Mouse (Mus musculus): ENCODE data around the gene Padi1.

The Padi1 gene

GRCm38 (mm10) chr4:140776623-140777022 lies 69.0 kb downstream of the Padi1 start:
- DNase-seq: no peak

GRCm38 (mm10) chr4:140775876-140776275 lies 69.7 kb downstream of the Padi1 start:
- DNase-seq: peak; percentile 63 to 74

DNA sequence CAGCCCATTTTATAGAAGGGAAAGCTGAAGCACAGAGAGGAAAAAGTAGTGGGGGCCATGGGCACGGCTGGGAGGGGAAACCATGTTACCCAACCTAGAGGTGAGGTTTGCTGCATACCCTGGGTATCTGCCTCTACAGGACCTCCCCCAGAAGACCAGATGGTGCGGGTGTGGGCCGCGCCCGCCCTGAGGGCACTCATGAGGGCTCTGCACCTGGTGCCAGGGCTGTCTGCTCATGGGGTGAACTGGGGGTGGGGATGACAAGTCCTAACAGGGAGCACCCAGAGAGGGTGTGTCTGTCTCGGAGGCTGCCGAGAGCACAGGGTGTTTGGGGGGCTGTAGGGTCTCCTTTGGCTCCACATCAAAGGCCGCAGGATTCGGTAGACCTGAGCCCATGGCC lies 70.7 kb downstream of the Padi1 start:
- peak; percentile 73 to 82 for DNase-seq

DNA sequence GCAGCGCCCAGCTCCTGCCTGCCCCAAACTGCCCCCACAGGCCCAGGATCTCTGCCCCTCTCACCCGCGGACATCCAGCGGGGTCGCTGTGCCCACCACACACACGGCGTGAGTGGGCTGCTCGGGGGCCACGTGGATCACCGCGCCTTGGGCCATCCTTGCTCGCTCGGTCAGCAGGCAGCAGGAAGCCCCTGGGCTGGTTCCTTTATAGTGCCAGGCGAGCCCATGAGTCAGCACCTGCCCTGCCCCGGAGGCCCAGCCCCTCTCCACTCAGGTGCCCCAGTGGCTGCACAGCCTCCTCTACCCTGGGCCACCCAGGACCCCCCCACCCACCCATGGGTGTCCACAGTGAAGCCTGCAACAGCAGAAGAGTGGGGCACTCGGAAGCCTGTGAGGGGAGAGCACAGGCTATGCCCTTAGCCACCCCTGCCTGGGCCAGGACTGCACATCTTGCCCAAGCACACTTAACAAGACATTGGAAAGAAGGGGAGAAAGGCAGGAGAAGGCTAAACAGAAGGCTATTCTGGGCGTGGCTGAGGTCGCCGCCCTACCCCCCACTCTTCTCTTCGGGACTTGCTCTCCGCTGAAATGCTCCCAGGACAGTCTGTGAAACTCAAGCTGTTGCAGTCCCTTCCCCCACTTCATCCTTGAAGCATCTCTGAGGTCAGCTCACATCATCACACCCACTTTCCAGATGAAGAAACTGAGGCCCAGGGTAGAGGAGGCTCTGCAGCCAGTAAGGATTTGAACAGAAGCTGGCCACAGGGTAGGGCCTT lies 71.4 kb downstream of the Padi1 start, which contains the start of gene Padi4:
Gene Padi4, minus strand, starts transcription at position 212 of the 776 bp plus-strand sequence.
- DNase-seq: no peak

GRCm38 (mm10) chr4:140771091-140771490 lies 74.5 kb downstream of the Padi1 start:
- no peak for DNase-seq

DNA sequence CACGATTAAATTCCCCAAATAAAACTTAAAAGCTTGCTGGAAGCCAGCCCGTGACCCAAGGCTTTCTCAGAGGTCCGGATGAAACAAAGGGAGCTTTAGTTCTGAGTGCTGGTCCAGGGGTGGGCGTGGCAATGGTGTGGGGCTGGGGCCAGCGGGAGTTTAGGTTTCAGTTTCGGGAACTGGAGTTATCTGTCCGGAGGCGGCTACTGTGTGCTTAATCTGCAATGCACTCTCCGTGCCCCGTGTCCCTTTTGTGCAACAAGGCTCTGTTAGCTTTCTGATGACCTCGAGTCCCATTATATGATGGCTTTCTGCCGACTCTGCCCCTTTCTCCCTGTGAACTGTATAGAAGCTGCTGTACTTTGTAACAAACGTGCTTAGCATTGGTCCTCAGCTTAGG lies 75.1 kb downstream of the Padi1 start:
- no peak for DNase-seq

- no peak for DNase-seq
These were observed 76.6 kb downstream of the Padi1 start for GRCm38 (mm10) chr4:140768973-140769372.

DNA sequence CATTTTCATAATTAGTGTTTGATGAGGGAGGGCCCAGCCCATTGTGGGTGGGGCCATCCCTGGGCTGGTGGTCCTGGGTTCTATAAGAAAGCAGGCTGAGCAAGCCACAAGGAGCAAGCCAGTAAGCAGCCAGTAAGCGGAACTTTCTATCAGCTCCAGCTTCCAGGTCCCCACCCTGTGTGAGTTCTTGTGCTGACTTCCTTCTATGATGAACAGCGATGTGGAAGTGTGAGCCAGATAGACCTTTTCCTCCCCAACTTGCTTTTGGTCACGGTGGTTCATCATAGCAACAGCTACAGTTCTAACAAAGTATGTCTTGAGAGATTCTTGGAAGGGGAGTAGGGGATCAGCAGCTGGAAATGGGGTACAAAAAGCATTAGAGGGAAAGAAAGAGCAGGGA lies 79.6 kb downstream of the Padi1 start:
- DNase-seq: no peak

GRCm38 (mm10) chr4:140763158-140763557 lies 82.4 kb downstream of the Padi1 start:
- DNase-seq: peak; percentile 57 to 60
